Mouse (Mus musculus): Measurements from ENCODE around the gene Smyd4.

The Smyd4 gene

DNA sequence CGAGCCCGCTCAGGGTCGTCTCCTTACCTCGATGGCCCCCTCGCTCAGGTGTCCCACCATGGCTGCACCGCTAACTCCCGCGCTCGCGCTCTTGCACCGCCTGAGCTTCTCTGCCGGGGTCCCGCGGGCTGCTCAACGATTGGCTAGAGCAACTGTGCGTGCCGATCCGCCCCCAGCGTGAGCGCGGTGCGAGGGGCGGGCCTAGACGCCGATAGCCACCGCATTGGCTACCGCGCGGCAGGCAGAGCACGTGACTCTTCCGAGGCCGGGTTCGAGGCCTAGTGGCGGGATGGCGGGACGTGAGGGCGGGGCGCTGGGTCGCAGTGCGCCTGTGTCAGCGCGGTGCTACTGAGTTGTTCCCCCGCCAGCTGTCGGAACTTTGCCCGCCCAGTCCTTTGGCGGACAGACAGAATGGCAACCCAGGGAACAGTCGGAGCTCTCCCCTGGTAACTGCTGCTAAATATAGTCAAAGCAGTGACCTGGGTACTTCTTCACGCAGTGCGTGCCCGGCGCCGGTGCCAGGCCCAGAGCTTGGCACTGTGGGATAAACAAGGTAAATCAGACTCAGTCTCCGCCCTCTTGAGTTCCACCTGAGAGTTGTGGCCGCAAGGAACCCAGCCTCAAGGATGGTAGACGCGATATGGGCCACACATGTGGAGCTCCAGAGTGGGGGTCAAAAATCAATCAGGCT lies at the start of gene Smyd4, which contains the start of gene Rpa1:
Smyd4 (plus strand) TSS at position 235 of the 691 bp plus-strand sequence.
Rpa1 (minus strand) TSS at position 126 of the 691 bp plus-strand sequence.
- TF ChIP-seq CTCF (conservative IDR thresholded peaks at IDR 0.05; ENCODE audit: low read length) (no peak), NANOG (IDR thresholded peaks at IDR 0.05; ENCODE audit: borderline replicate concordance, low read length) (no peak), POU5F1 (IDR thresholded peaks at IDR 0.05; ENCODE audit: borderline replicate concordance, low read length) (no peak)
- Histone ChIP-seq H3K4me1 (replicated peaks; ENCODE audit: low read depth, low read length) (peaks cover 77% of the 10 kb centered on the region), H3K27me3 (ENCODE audit: insufficient read depth, low read length) (no peaks in the 10 kb centered on the region), H3K36me3 (ENCODE audit: insufficient read depth, low read length) (peaks cover 29% of the 10 kb centered on the region), H3K4me3 (replicated peaks; ENCODE audit: low read length) (peak within 1 kb of the TSS; percentile 96), H3K9me3 (ENCODE audit: low read length) (no peaks in the 10 kb centered on the region)

DNA sequence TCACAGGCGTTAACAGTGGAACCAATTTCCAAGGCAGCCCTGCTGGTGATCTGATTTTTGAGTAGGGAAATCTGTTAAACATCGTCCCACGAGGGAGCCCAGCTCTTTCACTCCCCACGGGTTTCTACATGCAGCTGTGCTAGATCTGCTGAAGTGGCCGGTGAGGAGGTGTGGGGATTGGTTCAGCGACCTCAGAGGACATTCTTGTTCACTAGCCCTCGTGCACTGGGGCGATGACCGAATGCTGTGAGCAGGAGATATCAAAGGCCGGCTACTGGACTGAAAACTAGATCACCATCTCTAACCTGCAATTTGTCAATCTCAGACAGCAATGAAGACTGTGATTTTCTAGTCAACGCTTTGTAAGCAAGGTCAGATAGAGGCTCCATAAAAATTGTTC lies 49.7 kb upstream of the Smyd4 start:
- Histone ChIP-seq H3K4me3 (replicated peaks; ENCODE audit: low read length) (no peak overlapping the region), H3K36me3 (ENCODE audit: insufficient read depth, low read length) (peaks cover 53% of the 10 kb centered on the region), H3K4me1 (replicated peaks; ENCODE audit: low read depth, low read length) (peaks cover 14% of the 10 kb centered on the region), H3K27me3 (ENCODE audit: insufficient read depth, low read length) (peaks cover 20% of the 10 kb centered on the region), H3K9me3 (ENCODE audit: low read length) (no peaks in the 10 kb centered on the region)
- TF ChIP-seq CTCF (conservative IDR thresholded peaks at IDR 0.05; ENCODE audit: low read length) (no peak), NANOG (IDR thresholded peaks at IDR 0.05; ENCODE audit: borderline replicate concordance, low read length) (no peak), POU5F1 (IDR thresholded peaks at IDR 0.05; ENCODE audit: borderline replicate concordance, low read length) (no peak)

DNA sequence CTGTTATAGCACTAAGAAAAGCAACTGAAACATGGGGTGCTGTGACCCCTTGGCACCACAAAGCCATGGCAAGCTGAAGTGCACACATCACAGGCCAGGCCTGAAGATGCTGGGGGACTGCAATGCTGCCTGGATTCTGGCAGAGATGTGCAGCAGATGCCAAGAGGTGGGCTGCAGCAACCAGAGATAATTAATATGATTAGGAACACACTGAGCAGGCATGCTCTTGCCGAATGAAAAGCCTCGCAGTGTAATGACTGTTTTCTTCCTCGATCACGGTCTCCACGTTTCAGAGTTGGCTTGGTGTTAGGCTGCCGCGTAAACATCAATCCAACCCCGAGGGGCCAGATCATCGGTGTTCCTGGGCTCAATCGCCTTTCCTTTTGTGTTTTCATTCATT lies 48.4 kb upstream of the Smyd4 start:
- peaks cover 65% of the 10 kb centered on the region for H3K36me3 ChIP-seq (ENCODE audit: insufficient read depth, low read length)
- H3K4me1 ChIP-seq (replicated peaks; ENCODE audit: low read depth, low read length) = 0 out of 2 replicates have a peak, but pooled peaks cover 2% of the 10 kb centered on the region
- no peak for TF ChIP-seq POU5F1 (IDR thresholded peaks at IDR 0.05; ENCODE audit: borderline replicate concordance, low read length)
- no peak for TF ChIP-seq CTCF (conservative IDR thresholded peaks at IDR 0.05; ENCODE audit: low read length)
- TF ChIP-seq NANOG (IDR thresholded peaks at IDR 0.05; ENCODE audit: borderline replicate concordance, low read length) = no peak

DNA sequence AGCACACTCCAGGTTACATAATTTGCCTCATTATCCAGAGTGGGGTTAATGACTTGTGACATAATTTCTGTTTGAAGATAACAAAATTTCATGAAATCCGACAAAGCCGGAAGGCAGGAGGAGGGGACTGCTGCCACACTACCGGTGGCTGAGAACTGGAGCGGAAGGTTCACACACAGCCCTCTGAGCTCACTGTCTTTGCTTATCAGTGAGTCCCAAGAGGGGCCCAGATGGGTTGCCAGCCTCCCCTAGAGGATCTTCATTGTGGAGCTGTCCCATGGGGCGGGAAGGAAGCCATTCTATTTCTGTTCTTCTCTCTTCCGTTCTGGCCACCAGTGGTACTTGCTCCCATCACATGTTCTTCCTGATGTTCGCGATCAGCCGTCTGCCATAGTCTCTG lies 47.3 kb upstream of the Smyd4 start:
- Histone ChIP-seq H3K9me3 (ENCODE audit: low read length) (no peaks in the 10 kb centered on the region), H3K4me1 (replicated peaks; ENCODE audit: low read depth, low read length) (peaks cover 2% of the 10 kb centered on the region; the same call in 1 of the 2 replicates)

More for the DNA sequence above, 48.4 kb upstream of the Smyd4 start:
- H3K9me3 ChIP-seq (ENCODE audit: low read length) = no peaks in the 10 kb centered on the region
- no peak overlapping the region for H3K4me3 ChIP-seq (replicated peaks; ENCODE audit: low read length)
- peaks cover 7% of the 10 kb centered on the region; the same call in 1 of the 2 replicates for H3K27me3 ChIP-seq (ENCODE audit: insufficient read depth, low read length)

DNA sequence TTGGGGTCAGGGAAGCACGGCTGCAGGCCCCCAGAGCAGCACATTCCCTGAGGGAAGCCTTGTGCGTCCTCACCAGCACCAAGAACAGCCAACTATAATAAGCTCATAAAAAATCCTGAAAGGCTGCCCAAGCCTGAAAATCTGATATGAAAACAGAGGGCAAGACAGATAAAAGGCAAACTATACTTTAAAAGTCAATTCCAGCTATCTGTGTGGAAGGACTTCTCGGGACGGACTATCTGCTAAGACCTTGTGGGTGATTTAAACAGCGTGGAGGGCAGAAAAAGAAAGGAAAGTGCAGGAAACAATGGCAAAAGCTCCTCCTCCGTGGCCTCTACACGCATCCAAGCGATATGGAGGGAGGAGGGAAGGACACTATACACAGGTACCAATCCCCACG lies 43.4 kb upstream of the Smyd4 start:
- Histone ChIP-seq H3K36me3 (ENCODE audit: insufficient read depth, low read length) (peaks cover 99% of the 10 kb centered on the region), H3K4me3 (replicated peaks; ENCODE audit: low read length) (no peak overlapping the region), H3K27me3 (ENCODE audit: insufficient read depth, low read length) (no peaks in the 10 kb centered on the region), H3K9me3 (ENCODE audit: low read length) (no peaks in the 10 kb centered on the region), H3K4me1 (replicated peaks; ENCODE audit: low read depth, low read length) (peaks cover 31% of the 10 kb centered on the region)
- TF ChIP-seq CTCF (conservative IDR thresholded peaks at IDR 0.05; ENCODE audit: low read length) (no peak), NANOG (IDR thresholded peaks at IDR 0.05; ENCODE audit: borderline replicate concordance, low read length) (no peak), POU5F1 (IDR thresholded peaks at IDR 0.05; ENCODE audit: borderline replicate concordance, low read length) (no peak)

More for the DNA sequence above, 47.3 kb upstream of the Smyd4 start:
- Histone ChIP-seq H3K27me3 (ENCODE audit: insufficient read depth, low read length) (no peaks in the 10 kb centered on the region), H3K4me3 (replicated peaks; ENCODE audit: low read length) (no peak overlapping the region), H3K36me3 (ENCODE audit: insufficient read depth, low read length) (peaks cover 77% of the 10 kb centered on the region)
- TF ChIP-seq CTCF (conservative IDR thresholded peaks at IDR 0.05; ENCODE audit: low read length) = no peak
- no peak for TF ChIP-seq POU5F1 (IDR thresholded peaks at IDR 0.05; ENCODE audit: borderline replicate concordance, low read length)
- no peak for TF ChIP-seq NANOG (IDR thresholded peaks at IDR 0.05; ENCODE audit: borderline replicate concordance, low read length)

DNA sequence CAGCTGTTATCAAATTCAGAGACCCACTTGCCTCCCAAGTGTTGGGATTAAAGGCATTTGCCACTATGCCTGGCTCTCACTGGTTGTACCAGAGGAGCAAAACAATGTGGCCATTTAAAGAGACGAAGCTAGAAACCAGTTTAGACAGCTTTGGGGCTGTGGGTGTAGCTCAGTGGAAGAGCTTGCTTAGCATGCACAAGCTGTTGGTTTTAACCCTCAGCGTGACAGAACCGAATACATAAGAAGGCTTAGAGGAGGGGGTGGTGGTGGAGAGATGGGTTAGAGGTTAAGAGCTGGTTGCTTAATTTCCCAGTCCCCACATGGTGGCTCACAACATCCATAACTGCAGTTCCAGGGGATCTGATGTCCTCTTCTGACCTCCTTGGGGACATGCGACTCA lies 39.6 kb upstream of the Smyd4 start:
- Histone ChIP-seq H3K9me3 (ENCODE audit: low read length) (no peaks in the 10 kb centered on the region), H3K27me3 (ENCODE audit: insufficient read depth, low read length) (no peaks in the 10 kb centered on the region)
- TF ChIP-seq POU5F1 (IDR thresholded peaks at IDR 0.05; ENCODE audit: borderline replicate concordance, low read length) = no peak
- TF ChIP-seq CTCF (conservative IDR thresholded peaks at IDR 0.05; ENCODE audit: low read length) = no peak
- TF ChIP-seq NANOG (IDR thresholded peaks at IDR 0.05; ENCODE audit: borderline replicate concordance, low read length) = no peak

DNA sequence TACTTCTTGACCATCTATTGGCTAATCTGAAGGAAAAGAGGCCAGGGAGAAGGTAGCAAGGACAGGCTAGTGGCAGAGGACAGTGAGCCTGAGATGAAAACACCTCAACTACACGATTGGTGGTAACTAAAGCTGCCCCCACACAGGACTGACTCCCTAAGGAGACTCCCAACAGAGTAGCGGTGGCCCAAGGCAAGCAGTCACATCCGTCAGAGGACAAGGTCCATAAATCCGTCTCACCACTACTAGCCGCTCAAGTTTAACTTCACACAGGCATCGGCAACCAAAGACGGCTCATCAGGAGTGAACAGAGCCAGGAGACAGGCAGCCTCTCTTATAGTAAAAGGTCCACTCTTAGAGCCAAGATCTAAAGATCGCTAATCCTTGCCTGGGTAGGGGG lies 37.4 kb upstream of the Smyd4 start:
- Histone ChIP-seq H3K9me3 (ENCODE audit: low read length) (no peaks in the 10 kb centered on the region), H3K4me1 (replicated peaks; ENCODE audit: low read depth, low read length) (peaks cover 44% of the 10 kb centered on the region), H3K27me3 (ENCODE audit: insufficient read depth, low read length) (no peaks in the 10 kb centered on the region), H3K36me3 (ENCODE audit: insufficient read depth, low read length) (peaks cover 99% of the 10 kb centered on the region), H3K4me3 (replicated peaks; ENCODE audit: low read length) (no peak overlapping the region)
- no peak for TF ChIP-seq NANOG (IDR thresholded peaks at IDR 0.05; ENCODE audit: borderline replicate concordance, low read length)
- TF ChIP-seq POU5F1 (IDR thresholded peaks at IDR 0.05; ENCODE audit: borderline replicate concordance, low read length) = no peak
- no peak for TF ChIP-seq CTCF (conservative IDR thresholded peaks at IDR 0.05; ENCODE audit: low read length)

More for the DNA sequence above, 39.6 kb upstream of the Smyd4 start:
- Histone ChIP-seq H3K4me3 (replicated peaks; ENCODE audit: low read length) (no peak overlapping the region), H3K36me3 (ENCODE audit: insufficient read depth, low read length) (peaks cover 99% of the 10 kb centered on the region), H3K4me1 (replicated peaks; ENCODE audit: low read depth, low read length) (peaks cover 35% of the 10 kb centered on the region)

DNA sequence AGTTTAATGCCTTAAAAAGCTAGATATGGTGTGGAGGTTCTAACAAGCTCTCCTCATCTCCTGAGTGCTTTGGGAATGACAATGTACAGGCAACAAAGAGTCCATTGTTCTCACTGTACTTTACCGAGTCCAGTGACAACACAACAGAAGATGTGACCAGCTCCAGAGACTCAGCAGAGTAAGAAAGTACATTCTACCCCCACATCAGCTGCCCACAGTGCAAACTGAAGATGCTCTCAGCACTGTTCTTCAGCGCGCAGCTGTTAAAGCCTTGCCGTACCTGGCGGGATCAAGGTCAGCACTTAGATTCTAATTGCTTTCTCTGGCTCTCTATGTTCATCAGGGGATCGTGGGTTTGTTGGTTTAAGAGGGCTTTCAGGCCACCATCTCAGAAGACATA lies 36.5 kb upstream of the Smyd4 start:
- no peaks in the 10 kb centered on the region for H3K27me3 ChIP-seq (ENCODE audit: insufficient read depth, low read length)
- H3K36me3 ChIP-seq (ENCODE audit: insufficient read depth, low read length) = peaks cover 99% of the 10 kb centered on the region
- no peaks in the 10 kb centered on the region for H3K9me3 ChIP-seq (ENCODE audit: low read length)
- no peak for TF ChIP-seq POU5F1 (IDR thresholded peaks at IDR 0.05; ENCODE audit: borderline replicate concordance, low read length)
- TF ChIP-seq CTCF (conservative IDR thresholded peaks at IDR 0.05; ENCODE audit: low read length) = no peak
- TF ChIP-seq NANOG (IDR thresholded peaks at IDR 0.05; ENCODE audit: borderline replicate concordance, low read length) = no peak
- H3K4me1 ChIP-seq (replicated peaks; ENCODE audit: low read depth, low read length) = peaks cover 37% of the 10 kb centered on the region
- no peak overlapping the region for H3K4me3 ChIP-seq (replicated peaks; ENCODE audit: low read length)
